Mouse (Mus musculus) C2C12 (cell line): Measurements from ENCODE around the gene Gm49318.

Source experiments
- CEBPB ChIP-seq: IDR thresholded peaks from one replicate; pipeline ENCODE4 v1.6.1; 2011; ENCODE audit warnings: low read depth, mild to moderate bottlenecking, control low read depth, moderate library complexity
- CTCF ChIP-seq: IDR thresholded peaks from one replicate; pipeline ENCODE4 v1.5.1; 2011; ENCODE audit not compliant: control insufficient read depth, insufficient read depth, insufficient read length
- FOSL1 ChIP-seq: IDR thresholded peaks from one replicate; pipeline ENCODE4 v1.8.0; 2011; ENCODE audit warnings: mild to moderate bottlenecking, low read length; ENCODE audit not compliant: poor library complexity, insufficient read depth, severe bottlenecking
- MAX ChIP-seq: IDR thresholded peaks from one replicate; pipeline ENCODE4 v1.6.1; 2011; ENCODE audit warnings: mild to moderate bottlenecking, control low read depth
- MYOD1 ChIP-seq: IDR thresholded peaks from one replicate; pipeline ENCODE4 v1.6.1; 2011; ENCODE audit warnings: low read depth; ENCODE audit not compliant: control insufficient read depth, insufficient read length
- USF1 ChIP-seq: IDR thresholded peaks from one replicate; pipeline ENCODE4 v1.6.1; 2011; ENCODE audit warnings: low read depth, mild to moderate bottlenecking, control low read depth, moderate library complexity

DNA sequence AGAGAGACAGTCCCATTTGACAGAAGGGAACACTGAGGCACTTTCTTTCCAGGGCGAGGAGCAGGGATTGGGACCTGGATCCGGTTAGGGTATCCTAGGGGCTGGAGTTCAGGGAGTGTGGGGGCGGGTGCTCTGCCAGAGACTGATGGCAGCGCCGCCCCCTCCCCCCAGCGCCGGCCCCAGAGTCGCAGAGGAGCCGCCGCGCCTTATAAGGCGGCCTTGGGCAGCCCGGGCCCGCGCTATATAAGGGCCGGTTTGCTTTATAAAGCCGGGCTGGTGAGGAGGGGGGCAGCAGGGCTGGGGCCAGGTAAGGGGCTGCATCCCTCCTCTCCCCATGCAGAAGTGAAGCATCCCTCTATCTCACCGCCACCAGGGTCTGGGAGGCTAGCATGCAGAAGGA is 28.9 kb upstream of the Gm49318 start:
- no peak for TF ChIP-seq USF1
- no peak for TF ChIP-seq CTCF
- TF ChIP-seq FOSL1: no peak
- TF ChIP-seq MAX: no peak
- no peak for TF ChIP-seq CEBPB
- no peak for TF ChIP-seq MYOD1
